Mouse (Mus musculus) midbrain, embryonic 11.5 days (tissue): ENCODE data around the gene Nxnl1. TPM values are rescaled to one million over a fixed set of nuclear protein-coding genes. Genes with fewer than 3 reads are reported as not detected.

Source experiments
- ATAC-seq: fragments of 200-750 bp; cut with Nextera tagmentation; 2 replicates; pipeline ENCODE4 v1.8.0; 2017; ENCODE audit warnings: moderate TSS enrichment, moderate library complexity; ENCODE audit not compliant: low FRiP score
- DNase-seq: peaks from one replicate; pipeline ENCODE4 v3.0.0; 2015; ENCODE audit warnings: low spot score; ENCODE audit errors: missing footprints
- H3K27ac ChIP-seq: fragments of 300-500 bp; sonication (generic); 2 replicates; pipeline ENCODE4 v1.5.1; 2014; ENCODE audit warnings: low read depth, low read length
- H3K27me3 ChIP-seq: fragments of 300-500 bp; sonication (generic); 2 replicates; pipeline ENCODE4 v1.6.1; 2014; ENCODE audit warnings: mild to moderate bottlenecking, low read length, moderate library complexity, mixed read lengths; ENCODE audit not compliant: control insufficient read depth, insufficient read depth
- H3K36me3 ChIP-seq: fragments of 300-500 bp; sonication (generic); 2 replicates; pipeline ENCODE4 v1.6.1; 2014; ENCODE audit warnings: mild to moderate bottlenecking, low read length, moderate library complexity, mixed read lengths; ENCODE audit not compliant: control insufficient read depth, insufficient read depth
- H3K4me1 ChIP-seq: fragments of 300-500 bp; sonication (generic); 2 replicates; pipeline ENCODE4 v1.6.1; 2014; ENCODE audit warnings: low read length; ENCODE audit not compliant: control insufficient read depth, insufficient read depth
- H3K4me2 ChIP-seq: fragments of 300-500 bp; sonication (generic); 2 replicates; pipeline ENCODE4 v1.6.1; 2014; ENCODE audit warnings: mild to moderate bottlenecking, moderate library complexity
- H3K4me3 ChIP-seq: fragments of 300-500 bp; sonication (generic); 2 replicates; pipeline ENCODE4 v1.5.1; 2014; ENCODE audit warnings: low read depth, low read length
- H3K9ac ChIP-seq: fragments of 300-500 bp; sonication (generic); 2 replicates; pipeline ENCODE4 v1.6.1; 2014; ENCODE audit warnings: low read length
- H3K9me3 ChIP-seq: fragments of 300-500 bp; sonication (generic); 2 replicates; pipeline ENCODE4 v1.6.1; 2016; ENCODE audit warnings: low read length; ENCODE audit not compliant: control insufficient read depth
- WGBS: fragments of 180-500 bp; shearing (Covaris S2); extraction: QIAGEN DNeasy Blood & Tissue Kit; methylation state at CpG from one replicate; pipeline ENCODE4 v1.1.7; 2014; 5-methylcytosine and 5-hydroxymethylcytosine counted together
- polyA plus RNA-seq: library from polyadenylated mRNA; unstranded; fragments of >200 nt; fragmentation: Nextera tagmentation; extraction: Ambion mirVana; gene quantifications from 2 replicates; pipeline ENCODE4 v1.2.1, GENCODE M21; 2014

Gene Nxnl1
- polyA plus RNA-seq, 1 experiment from 2014 or later, result not detected

DNA sequence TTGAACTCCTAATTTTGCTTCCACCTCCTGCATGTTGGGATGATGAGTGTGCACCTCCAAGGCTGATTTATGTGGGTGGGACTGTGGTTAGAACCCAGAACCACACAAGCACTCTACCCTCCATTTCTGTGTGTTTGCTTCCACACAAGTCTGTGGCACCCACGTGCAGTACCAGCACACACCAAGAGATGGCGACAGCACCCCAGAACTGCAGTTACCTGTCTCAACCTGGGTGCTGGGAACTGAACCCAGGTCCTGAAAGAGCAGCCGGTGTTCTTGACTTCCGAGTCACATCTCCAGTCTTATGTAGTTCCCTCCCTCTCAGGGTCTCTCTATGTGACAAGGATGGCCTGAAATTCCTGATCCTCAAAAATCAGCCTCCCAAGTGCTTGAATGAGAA is 2.4 kb downstream of the Nxnl1 start:
- 90% methylated on average over 4 of the region's 4 CpGs for WGBS

DNA sequence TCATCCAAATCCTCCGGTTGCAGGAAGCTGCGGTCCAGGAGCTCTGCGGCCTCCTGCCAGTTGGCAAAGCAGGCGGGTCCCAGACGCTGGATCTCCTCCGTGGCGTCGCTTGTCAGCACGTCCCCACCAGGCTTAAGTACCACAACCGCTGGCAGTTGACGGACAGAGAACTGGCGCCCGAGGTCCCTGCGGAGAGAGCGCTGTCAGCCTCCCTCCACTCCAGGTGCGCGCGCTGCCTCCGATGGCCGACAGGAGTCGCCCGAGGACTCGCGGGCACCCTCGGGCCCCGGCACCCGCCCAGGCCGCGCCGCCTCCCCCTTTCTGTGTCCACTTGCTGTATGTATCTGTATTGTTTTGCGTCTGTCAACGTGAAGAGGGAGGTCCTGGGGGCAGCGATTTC is 3.6 kb downstream of the Nxnl1 start:
- peak; percentile 95 for DNase-seq
- Histone ChIP-seq H3K9ac (no peak overlapping the region), H3K4me2 (peak overlapping the region; percentile 34), H3K9me3 (peaks cover 5% of the 10 kb centered on the region), H3K4me3 (no peak overlapping the region), H3K27ac (no peak overlapping the region), H3K4me1 (no peaks in the 10 kb centered on the region), H3K27me3 (peaks cover 53% of the 10 kb centered on the region), H3K36me3 (no peaks in the 10 kb centered on the region)
- peak; percentile 59 for ATAC-seq
- WGBS, result under 1% methylated on average over 33 of the region's 33 CpGs

More for the DNA sequence above, 2.4 kb downstream of the Nxnl1 start:
- Histone ChIP-seq H3K27ac (no peak overlapping the region), H3K4me3 (no peak overlapping the region), H3K9me3 (peaks cover 5% of the 10 kb centered on the region), H3K4me2 (no peak overlapping the region), H3K9ac (no peak overlapping the region), H3K27me3 (peaks cover 43% of the 10 kb centered on the region), H3K36me3 (no peaks in the 10 kb centered on the region), H3K4me1 (no peaks in the 10 kb centered on the region)
- no peak for ATAC-seq
- peak; percentile 84 for DNase-seq

- ATAC-seq, result 0 out of 2 replicates have a peak, but pooled peaks have one; percentile 20
- peak; percentile 97 for DNase-seq
- peaks cover 65% of the 10 kb centered on the region for H3K27me3 ChIP-seq
- H3K9me3 ChIP-seq, result peaks cover 5% of the 10 kb centered on the region
- H3K4me1 ChIP-seq, result no peaks in the 10 kb centered on the region
- H3K36me3 ChIP-seq, result no peaks in the 10 kb centered on the region
- no peak overlapping the region for H3K4me2 ChIP-seq
- no peak overlapping the region for H3K9ac ChIP-seq
- WGBS, result 4% methylated on average over 15 of the region's 15 CpGs
- H3K4me3 ChIP-seq, result no peak overlapping the region
- no peak overlapping the region for H3K27ac ChIP-seq
These were observed 5.0 kb downstream of the Nxnl1 start for GRCm38 (mm10) chr8:71561401-71561800.

GRCm38 (mm10) chr8:71560765-71561164 is 5.6 kb downstream of the Nxnl1 start:
- no peak overlapping the region for H3K9ac ChIP-seq
- H3K9me3 ChIP-seq, result peaks cover 5% of the 10 kb centered on the region
- WGBS, result 82% methylated on average over 5 of the region's 5 CpGs
- no peak for ATAC-seq
- H3K27ac ChIP-seq, result no peak overlapping the region
- no peak overlapping the region for H3K4me2 ChIP-seq
- peaks cover 67% of the 10 kb centered on the region for H3K27me3 ChIP-seq
- DNase-seq, result no peak
- no peaks in the 10 kb centered on the region for H3K4me1 ChIP-seq
- H3K4me3 ChIP-seq, result no peak overlapping the region
- no peaks in the 10 kb centered on the region for H3K36me3 ChIP-seq

DNA sequence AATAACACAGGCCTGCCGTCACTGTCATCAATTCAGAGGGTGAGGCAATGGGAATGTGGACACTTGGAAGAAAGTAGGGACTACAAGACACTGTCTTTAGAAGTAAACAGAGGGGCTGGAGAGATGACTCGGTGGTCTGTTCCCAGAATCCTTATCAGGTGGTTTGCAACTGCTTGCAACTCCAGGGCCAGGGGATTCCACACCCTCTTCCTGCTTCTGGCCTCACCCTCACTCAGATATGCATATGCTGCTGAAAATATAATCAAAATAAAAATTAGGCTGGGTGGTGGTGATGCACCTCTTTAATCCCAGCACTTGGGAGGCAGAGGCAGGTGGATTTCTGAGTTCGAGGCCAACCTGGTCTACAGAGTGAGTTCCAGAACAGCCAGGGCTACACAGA is 6.3 kb downstream of the Nxnl1 start:
- Histone ChIP-seq H3K27me3 (peaks cover 69% of the 10 kb centered on the region), H3K9ac (no peak overlapping the region), H3K4me2 (no peak overlapping the region), H3K4me1 (no peaks in the 10 kb centered on the region), H3K9me3 (peaks cover 5% of the 10 kb centered on the region), H3K27ac (no peak overlapping the region), H3K4me3 (no peak overlapping the region), H3K36me3 (no peaks in the 10 kb centered on the region)
- ATAC-seq (no peak), DNase-seq (no peak)
- WGBS, result 78% methylated on average over 3 of the region's 3 CpGs

DNA sequence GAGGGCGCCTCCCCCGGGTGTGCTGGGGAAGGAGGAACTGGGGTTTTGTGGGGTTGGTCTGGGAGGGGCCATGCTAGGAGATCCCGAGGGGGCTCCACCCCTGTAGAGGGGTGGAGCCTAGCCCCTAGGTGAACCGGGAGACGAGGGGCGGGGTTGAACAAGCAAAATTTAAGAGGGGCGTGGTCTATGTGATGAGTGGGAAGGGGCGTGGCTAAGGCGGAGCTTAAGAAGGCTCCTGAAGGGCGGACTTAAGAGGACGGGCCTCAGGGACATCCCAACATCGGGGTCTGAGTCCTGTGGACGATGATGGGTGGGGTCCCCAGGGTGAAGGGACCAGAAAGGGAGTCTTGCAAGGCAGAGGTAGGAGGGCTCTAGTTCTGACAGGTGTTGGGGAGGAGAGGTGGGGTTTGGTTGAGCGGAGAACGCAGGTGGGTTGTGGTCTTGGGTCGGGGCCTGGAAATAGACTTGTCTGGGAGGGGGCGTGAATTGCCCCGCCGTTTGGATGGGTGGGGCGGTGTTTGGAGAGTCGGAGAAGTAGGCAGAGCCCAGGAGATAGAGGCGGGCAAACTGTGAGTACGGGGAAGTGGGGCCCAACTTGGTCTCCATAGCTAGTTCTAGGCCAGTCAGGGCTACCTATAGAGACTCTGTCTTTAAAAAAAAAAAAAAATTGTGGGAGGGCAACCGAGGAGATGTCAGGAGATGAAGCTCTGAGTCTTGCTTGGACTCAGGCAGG is 7.3 kb downstream of the Nxnl1 start:
- Histone ChIP-seq H3K36me3 (no peaks in the 10 kb centered on the region), H3K27me3 (peaks cover 69% of the 10 kb centered on the region), H3K27ac (no peak overlapping the region), H3K4me3 (peak overlapping the region; percentile 19), H3K9me3 (peaks cover 2% of the 10 kb centered on the region), H3K4me2 (peak overlapping the region; percentile 41), H3K4me1 (no peaks in the 10 kb centered on the region), H3K9ac (no peak overlapping the region)
- DNase-seq (peak; percentile 88), ATAC-seq (peak; percentile 53)
- 1% methylated on average over 24 of the region's 24 CpGs for WGBS

GRCm38 (mm10) chr8:71558071-71558957 is 8.1 kb downstream of the Nxnl1 start, which contains the start of gene Tmem221:
TSS of gene Tmem221 (minus strand) at chr8:71558871.
- Histone ChIP-seq H3K36me3 (no peaks in the 10 kb centered on the region), H3K27ac (no peak within 1 kb of the TSS), H3K9ac (no peak within 1 kb of the TSS), H3K4me2 (peak within 1 kb of the TSS; percentile 41), H3K27me3 (peaks cover 69% of the 10 kb centered on the region), H3K4me1 (no peaks in the 10 kb centered on the region), H3K9me3 (no peaks in the 10 kb centered on the region), H3K4me3 (peak within 1 kb of the TSS; percentile 19)
- ATAC-seq (peak; percentile 6; the same call in 1 of the 2 replicates), DNase-seq (peak; percentile 83)
- WGBS, result 4% methylated on average over 70 of the region's 70 CpGs

DNA sequence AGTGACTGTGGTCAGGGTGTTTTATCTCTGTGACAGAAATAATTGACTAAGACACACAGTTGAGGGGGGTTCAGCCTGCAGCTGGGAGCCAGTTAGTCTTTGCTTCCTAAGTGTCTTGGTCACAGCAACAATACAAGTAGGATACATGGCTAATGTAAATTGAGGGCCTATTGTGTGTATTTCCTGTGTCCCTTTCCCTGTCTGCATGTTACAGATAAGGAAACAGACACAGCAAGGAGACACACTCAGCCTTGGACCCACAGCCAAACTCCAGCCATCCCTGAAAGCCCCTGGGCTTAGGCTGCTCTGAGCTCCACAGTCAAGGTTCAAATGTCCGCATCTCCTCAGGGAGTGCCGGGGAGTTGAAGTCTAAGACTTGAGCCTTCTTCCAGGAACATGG is 11.8 kb downstream of the Nxnl1 start:
- no peaks in the 10 kb centered on the region for H3K36me3 ChIP-seq
- ATAC-seq (no peak), DNase-seq (no peak)
- no peaks in the 10 kb centered on the region for H3K9me3 ChIP-seq
- no peak overlapping the region for H3K27ac ChIP-seq
- WGBS, result 90% methylated on average over 2 of the region's 2 CpGs
- H3K9ac ChIP-seq, result no peak overlapping the region
- peaks cover 35% of the 10 kb centered on the region for H3K27me3 ChIP-seq
- H3K4me1 ChIP-seq, result no peaks in the 10 kb centered on the region
- H3K4me3 ChIP-seq, result no peak overlapping the region
- no peak overlapping the region for H3K4me2 ChIP-seq

GRCm38 (mm10) chr8:71554001-71554400 is 12.4 kb downstream of the Nxnl1 start:
- H3K4me3 ChIP-seq, result no peak overlapping the region
- no peaks in the 10 kb centered on the region for H3K4me1 ChIP-seq
- no peaks in the 10 kb centered on the region for H3K36me3 ChIP-seq
- ATAC-seq, result no peak
- no peak overlapping the region for H3K9ac ChIP-seq
- no peak overlapping the region for H3K4me2 ChIP-seq
- DNase-seq, result no peak
- H3K27me3 ChIP-seq, result peaks cover 29% of the 10 kb centered on the region
- H3K9me3 ChIP-seq, result no peaks in the 10 kb centered on the region
- WGBS, result 73% methylated on average over 6 of the region's 6 CpGs
- H3K27ac ChIP-seq, result no peak overlapping the region
